Mouse (Mus musculus): ENCODE data around the gene Fstl4.

The Fstl4 gene

DNA sequence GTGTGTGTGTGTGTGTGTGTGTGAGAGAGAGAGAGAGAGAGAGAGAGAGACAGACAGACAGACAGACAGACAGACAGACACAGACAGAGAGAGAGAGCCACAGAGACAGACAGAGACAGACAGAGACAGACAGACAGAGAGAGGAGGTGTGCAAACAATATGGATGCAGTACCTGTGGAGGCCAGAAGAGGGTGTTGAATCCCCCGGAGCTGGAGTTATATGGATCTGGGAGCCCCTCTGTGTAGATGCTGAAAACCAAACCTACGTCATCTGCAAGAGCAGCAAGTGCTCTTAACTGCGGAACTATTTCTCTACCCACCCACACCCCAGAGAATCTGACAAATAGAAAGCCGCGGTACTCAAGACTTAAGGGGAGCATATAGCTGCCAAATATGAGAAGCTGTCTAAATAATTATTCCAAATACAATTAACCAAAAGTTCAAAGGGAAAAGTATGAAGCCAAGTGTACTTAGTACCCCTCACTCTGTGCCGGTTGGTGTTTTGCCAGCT lies 247.6 kb downstream of the Fstl4 start:
- in situ Hi-C loops (cut with MboI; ENCODE audit: unreplicated experiment in 2 of 2) = no loop called here

DNA sequence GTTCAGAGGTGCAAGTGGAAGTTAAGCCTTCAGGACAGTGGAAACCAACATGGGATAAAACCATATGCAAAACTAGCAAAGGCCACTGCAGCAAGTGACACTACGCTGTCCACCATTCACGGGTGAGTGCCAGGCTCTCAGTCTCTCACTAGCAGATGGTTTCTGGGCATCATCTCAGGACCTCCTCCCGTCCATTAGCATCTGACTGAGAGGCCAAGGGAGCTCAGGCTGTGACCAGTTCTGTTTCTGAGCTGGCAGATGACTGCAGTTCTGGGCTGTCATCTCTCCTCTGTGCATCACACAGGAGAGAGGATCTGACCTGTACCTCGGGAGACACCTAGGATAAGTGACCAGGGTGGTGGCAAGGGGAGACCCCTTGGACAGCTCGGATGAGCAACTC lies 249.5 kb downstream of the Fstl4 start:
- in situ Hi-C loops (cut with MboI; ENCODE audit: unreplicated experiment in 2 of 2) = no loop called here

DNA sequence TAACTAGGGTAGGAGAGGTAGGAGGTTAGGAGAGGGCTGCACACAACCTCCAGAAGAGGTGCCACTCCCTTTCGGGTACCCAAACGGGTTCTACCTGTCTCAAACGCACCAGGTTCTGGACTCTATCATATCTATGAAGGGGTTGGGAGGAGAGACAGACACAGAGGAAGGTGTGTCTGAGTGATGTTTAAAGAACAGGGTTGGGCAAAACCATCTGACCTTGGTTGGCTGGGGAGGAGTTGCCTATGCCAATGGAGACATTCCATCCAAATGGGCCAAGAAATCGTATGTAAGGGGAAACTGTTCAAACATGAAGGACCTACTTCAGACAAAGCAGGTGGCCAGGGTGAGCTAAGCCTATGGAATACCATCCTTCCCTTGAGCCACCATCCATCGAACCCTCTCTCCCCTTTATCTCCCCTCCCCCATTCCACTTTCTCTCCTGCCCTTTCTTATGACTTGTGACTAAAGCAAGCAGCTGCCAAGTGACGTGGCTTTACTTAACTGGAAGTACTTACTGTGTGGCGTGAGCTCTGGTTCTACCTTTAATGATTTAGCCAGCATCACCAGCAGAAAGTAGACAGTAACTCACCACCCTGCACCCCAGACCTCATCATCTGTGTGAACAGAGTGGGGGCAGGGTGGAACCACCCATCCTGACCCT lies 252.1 kb downstream of the Fstl4 start:
- in situ Hi-C loops (cut with MboI; ENCODE audit: unreplicated experiment in 2 of 2) = no loop called here

DNA sequence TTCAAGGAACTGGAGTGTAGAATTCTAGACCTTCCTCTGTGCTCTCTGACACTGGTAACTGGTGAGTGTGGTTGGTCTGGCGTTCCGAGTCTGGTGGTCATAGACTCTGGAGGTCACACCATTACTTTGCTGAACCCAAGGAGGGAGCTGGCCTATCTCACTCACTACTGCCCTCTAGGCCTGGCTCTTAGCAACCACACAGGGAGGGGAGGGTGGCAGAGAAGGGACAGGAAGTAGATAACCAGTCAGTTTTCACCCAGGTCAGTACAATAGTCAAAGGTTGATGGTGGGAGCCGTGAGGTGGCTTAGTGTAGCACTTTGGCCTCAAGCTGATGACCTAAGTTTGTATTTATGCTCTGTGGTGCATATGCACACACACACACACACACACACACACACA lies 255.1 kb downstream of the Fstl4 start:
- in situ Hi-C loops (cut with MboI; ENCODE audit: unreplicated experiment in 2 of 2) = no loop called here

DNA sequence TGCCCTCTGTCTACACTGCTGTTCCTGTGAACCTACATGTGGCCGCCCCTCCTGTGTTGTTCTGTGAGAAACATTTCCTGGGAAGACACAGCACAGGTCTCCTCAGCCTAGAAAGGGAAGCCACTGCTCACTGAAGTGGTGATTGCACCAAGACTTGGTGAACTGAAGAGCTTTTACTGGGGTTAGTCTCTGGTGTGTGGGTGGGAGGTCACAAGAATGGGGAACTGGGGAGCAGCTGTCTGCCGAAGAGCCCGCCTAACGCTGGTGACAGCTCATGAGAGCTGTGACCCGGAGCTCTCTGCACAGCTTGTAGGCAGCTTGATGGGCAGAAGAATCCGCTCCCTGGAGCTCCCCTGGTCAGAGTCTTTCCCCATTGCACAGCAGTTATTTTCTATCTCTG lies 260.0 kb downstream of the Fstl4 start:
- in situ Hi-C loops (cut with MboI; ENCODE audit: unreplicated experiment in 2 of 2) = no loop called here

DNA sequence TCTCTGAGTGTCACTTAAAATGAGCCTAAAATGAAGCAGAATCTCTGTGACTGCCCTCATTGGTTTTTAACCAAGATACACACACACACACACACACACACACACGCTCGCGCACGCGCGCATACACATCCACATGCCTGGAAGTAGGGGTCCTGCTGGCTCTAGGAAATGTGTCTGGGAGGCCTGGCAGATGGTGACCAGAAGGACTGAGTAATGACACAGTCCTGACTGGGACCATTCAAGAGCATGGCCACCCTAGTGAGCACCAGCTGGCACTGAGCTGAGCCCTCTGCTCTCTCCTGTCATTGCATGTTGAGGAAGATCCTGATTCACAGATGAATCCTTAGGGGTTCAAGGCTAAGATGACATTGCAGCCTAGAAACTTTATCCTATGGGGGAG lies 261.3 kb downstream of the Fstl4 start:
- in situ Hi-C loops (cut with MboI; ENCODE audit: unreplicated experiment in 2 of 2) = no loop called here

DNA sequence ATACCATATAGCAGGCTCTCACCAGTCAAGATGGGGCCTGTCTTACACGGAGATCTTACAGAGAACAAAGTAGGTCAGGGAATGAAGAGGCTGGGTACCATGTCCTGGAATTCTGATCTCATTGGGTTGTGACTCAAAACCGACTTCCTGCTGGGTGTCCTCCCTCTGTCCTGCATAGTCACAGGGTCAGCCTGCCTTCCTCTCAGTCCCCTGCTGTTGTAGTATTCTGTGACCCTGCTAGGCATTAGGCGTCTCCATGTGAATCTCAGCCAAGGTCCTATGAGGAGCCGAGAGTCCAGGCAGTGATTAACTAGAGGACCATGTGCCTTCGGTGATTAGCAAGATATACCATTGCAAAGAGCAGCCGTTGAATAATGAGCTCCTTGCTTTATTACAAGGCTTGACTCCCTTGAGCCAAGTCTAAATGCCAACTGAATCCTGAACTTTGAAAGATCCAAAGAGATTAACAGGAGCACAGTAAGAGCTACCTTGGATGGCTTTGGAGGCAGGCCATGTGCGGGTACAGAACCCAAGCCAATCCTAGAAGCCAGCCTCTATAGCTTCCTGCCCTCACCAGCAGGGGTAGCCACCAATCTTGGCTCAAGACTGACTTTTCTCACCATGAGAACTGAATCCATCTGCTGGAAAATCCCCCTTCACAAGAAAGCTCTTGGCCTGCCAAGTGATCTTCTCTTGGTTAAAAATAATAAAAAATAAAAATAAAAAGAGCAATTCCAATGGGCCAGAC lies 264.2 kb downstream of the Fstl4 start:
- in situ Hi-C loops (cut with MboI; ENCODE audit: unreplicated experiment in 2 of 2) = no loop called here

DNA sequence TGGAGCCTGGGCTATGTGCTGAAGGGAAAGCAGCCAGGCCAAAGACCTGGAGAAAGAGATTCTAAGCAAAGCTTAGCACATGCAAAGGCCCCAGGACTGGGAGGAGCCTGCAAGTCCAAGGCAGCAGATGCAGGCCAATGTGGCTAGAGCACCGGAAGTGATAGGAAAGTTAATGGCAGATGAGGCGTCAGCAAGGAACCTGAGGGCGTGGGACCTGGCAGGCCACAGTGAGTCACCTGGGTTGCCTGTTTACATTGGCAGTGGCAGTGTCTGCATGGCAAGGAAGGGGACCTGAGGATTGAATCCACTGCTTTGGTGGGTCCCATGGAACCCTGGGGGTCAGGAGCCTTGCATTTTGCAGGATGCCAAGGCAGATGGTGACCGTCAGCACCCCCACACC lies 267.3 kb downstream of the Fstl4 start:
- in situ Hi-C loops (cut with MboI; ENCODE audit: unreplicated experiment in 2 of 2) = no loop called here

DNA sequence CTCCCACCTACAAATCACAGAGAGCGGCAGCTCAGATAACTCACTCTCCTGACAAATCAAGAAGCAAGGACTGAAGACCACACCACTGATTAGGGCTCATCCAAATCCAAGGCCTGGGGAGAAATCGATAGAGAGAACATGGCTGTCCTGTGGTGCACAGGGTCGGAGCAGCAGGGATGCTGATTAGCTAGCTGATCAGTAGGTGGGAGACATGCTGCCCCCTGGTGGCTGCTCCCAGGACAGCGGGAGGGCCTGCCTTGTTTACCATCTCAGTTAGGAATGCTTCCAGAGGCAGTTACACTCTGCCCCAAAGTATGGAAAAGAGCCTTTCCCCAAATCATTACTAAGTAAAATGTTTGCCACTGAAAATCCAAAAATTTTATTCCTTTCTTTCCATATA lies 267.9 kb downstream of the Fstl4 start:
- in situ Hi-C loops (cut with MboI; ENCODE audit: unreplicated experiment in 2 of 2) = no loop called here

DNA sequence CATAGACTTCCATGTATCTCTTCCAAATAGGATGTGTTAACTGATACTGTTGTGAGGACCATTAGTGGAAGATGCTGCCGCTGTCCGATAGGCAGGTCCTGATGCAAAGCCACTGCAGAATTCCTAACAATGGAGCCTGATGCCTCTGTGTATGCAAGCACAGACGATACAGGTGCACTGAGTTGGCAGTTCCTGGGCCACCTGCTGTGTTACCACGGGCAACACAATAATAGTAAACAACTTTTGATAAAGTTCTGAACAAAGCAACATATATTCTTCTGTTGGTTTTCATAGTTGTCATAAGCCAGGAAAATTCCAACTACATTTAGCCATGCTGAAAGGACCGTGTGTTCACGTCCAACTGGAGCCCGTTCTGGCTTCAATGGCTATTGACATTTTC lies 271.0 kb downstream of the Fstl4 start:
- in situ Hi-C loops (cut with MboI; ENCODE audit: unreplicated experiment in 2 of 2) = no loop called here

DNA sequence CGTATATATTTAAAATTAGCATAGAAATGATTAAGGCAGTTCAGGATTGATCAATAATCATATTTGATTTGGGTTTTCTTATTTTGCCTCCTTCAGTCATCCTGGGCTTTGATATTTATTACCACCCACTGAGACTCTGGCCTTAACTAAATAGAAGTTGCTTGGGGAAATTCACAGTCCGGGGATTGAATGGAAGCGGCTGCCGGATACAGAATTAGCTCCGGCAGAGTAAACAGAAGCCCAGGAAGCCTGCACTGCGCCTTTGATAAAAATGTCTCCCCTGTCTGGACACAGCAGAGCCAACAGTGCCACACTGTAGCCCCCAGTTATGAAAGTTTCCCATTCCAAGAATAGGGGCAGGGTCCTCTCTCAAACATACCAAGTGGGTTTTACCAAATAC lies 282.4 kb downstream of the Fstl4 start:
- in situ Hi-C loops (cut with MboI; ENCODE audit: unreplicated experiment in 2 of 2) = no loop called here

DNA sequence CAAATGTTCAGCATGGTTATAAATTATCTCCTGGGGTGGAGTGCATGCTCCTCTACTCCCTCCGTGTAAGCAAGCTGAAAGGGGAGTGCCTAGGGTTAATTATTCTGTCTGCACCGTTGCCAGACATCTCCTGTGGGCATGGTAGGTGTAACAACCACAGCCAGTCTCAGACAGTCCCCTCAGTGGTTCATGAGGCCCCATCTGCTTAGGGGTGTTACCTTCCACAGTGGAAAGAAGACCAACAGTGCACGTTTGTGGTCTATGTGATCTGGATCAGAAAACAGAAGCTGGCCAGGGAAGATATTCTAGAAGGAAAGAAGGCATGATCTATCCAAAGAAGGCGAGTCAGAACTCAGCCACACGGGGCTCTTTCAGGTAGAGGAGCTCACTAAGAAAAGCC lies 289.7 kb downstream of the Fstl4 start:
- in situ Hi-C loops (cut with MboI; ENCODE audit: unreplicated experiment in 2 of 2) = no loop called here

DNA sequence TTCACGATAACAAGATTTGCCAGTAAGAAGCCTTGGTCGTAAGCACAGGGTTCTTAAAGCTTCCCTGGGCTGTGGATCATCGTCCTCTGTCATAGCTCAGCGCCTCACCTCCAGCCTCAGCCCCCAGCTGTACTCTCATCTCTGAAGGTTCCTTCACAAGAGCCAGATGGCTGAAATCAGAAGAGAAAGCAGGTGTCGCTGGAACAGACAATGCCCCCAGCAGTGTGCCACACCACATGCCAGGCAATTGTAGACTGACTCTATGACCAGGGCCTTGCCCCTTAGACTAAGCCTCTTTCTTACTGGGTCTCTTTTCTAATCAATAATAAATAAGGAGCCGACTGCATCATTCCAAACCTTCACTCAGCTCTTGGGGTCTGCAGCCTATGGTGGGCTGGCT lies 291.5 kb downstream of the Fstl4 start:
- in situ Hi-C loops (cut with MboI; ENCODE audit: unreplicated experiment in 2 of 2) = no loop called here

DNA sequence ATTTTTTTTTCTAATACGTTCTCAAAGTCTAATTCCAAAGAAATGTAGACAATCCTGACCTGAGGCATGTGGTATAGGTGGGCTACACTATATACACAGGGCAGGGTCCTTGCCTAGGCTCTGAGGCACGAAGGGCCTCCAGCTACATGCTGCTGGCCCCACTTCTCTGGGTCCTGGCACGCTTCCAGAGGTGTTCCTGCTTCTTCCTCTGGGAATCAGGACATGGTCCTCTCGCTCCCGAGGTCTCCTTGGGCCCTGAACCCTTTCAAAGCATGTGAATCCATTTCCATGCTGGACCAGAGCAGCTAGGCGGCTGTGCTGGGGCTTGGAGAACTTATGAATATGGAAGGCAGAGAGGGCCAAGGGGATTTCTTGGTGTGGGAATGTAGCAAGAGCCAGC lies 292.3 kb downstream of the Fstl4 start:
- in situ Hi-C loops (cut with MboI; ENCODE audit: unreplicated experiment in 2 of 2) = no loop called here

DNA sequence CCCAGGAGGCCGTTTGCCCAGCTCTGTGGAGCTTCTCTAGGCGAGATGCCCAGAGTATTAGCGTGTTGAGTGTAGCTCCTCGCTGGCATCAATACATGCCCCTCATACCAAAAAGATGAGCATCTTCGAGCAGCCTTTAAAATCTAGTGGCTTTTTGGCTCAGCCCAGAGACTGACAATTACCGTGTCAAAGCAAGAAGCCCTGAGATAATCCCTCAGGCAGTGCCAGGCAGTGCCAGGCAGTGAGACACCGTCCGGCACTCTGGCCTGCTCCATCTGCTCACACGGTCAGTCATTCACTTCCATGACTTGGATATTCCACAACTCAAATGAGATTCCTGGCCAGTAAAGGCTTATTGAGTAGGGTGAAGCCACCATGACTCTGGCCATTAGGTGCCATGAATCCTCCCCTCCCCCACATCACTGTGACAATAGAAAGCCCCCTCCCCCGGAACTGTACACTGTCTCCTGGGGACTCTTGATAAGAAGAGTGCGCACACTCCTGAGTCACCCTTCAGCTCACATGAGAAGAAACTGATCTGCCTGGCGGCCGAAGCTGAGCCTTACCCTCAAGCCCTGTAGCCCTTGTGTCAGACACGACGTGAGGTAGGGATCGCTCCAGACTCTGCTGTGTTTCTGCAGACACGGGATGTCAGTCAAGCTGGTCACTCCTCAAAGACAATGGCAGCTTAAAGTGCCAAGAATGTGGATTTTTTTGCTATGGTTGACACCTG lies 293.6 kb downstream of the Fstl4 start:
- in situ Hi-C loops (cut with MboI; ENCODE audit: unreplicated experiment in 2 of 2) = no loop called here

DNA sequence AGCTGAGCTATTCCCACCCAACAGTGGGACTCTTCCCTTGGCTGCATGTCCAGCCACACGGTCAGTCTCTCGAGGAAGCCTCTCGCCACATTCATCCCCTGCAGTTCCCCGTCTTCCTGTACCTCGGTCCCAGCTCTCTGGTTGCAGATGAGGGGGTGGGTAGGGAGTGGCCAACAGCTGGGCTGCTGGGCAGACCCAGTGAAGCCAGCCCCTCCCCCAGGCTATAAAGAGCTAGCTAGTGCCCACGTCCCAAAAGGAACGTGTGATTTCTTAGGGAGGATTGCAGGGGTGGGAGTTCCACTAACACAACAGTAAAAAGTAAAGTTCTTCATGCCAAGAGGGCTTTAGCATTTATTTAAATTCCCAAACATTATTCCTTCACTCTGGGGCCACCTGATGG lies 294.1 kb downstream of the Fstl4 start:
- in situ Hi-C loops (cut with MboI; ENCODE audit: unreplicated experiment in 2 of 2) = no loop called here

DNA sequence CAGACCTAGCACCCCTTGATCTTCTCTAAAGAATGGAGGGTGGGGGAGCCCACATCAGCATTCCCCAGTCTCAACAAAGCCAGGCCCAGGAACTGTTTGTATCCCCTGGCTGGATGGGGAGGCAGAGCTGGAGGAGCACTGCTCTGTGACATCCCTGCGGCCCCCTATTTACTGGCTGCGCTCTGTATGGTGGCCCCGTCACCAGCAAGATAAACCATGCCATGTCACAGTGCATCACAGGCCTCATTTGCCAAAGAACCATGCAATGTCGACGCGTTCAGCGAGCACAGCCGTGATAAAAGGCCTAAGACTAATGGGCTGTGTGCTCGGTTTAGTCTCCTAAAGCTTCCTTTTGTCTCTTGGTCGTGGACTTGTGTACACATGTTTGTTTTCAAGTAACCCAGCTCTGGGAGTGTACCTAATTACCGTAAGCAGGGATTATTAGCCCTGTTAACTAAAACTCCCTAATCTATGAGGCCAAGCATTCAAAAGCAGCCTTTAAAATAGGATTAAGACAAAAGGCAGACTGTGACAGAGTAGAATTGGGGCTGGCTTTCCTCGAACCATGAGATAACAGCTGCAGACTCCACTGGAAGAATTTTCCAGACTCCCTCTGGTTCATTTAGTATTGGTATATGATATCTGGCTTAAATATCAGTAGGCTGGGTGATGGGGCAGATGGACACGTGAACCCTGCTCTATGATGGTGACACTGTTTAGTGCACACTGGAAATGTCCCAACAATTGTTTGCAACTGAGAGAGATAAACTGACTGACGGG lies 303.5 kb downstream of the Fstl4 start:
- in situ Hi-C loops (cut with MboI; ENCODE audit: unreplicated experiment in 2 of 2) = no loop called here

DNA sequence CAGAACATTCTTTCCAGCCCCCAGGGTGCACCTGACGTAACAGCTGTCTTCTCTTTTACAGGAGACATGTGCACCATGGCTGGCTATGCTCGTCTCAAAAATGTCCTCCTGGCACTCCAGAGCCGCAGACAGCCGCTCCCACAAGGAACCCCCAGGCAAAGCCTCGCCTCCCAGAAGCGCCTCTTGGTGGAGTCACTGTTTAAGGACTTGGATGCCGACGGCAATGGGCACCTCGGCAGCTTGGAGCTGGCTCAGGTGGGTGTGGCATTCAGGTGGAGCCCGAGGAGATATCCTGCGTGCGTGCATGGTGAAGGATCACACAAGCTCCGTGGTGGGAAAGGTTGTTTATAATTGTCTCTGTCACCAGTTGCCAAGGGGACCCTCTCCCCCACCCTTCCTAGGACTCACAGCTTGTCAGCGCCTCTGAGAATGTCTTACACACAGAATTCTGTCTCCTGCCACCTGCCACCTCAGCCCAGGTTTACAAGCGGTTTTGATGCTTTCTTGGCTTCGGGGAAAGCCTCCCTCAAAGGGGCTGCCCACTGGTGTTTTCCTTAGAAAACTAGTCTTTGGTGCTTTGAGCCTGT lies 304.1 kb downstream of the Fstl4 start:
- in situ Hi-C loops (cut with MboI; ENCODE audit: unreplicated experiment in 2 of 2) = no loop called here

DNA sequence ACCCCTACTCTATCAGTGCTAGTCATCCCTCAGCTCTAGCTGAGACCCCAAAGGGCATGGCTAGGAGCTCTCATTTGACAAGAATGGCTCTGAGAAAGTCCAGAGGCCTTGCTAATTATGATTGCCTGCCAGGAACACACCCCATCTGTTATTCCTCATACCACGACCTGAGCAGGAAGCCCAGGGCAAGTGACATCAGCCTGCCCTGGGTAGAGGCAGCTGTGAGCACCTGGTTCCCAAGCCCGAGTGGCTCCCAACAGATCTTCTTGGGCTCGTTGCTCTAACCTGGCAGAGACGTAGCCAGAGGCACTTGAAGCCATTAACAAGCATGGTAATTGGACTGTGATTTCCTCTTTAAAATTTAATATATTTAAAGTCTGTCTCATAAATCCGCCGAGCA lies 305.3 kb downstream of the Fstl4 start:
- in situ Hi-C loops (cut with MboI; ENCODE audit: unreplicated experiment in 2 of 2) = no loop called here

DNA sequence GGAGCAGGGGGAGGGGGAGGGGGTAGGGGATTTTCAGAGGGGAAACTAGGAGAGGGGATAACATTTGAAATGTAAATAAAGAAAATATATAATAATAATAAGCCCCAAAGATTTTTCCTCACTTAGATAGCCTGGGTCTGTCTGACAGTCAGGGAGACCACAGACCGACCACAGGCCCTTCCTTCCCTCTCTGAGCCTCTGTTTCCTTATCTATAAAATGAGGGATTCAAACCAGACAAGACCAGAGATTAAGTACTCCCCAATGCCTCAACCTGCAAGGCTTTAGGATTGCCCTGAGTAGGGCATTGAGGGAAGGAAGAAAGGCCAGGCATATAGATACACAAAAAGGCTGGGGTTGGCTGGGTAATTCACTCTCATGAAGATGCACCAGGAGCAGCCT lies 307.2 kb downstream of the Fstl4 start:
- in situ Hi-C loops (cut with MboI; ENCODE audit: unreplicated experiment in 2 of 2) = no loop called here

DNA sequence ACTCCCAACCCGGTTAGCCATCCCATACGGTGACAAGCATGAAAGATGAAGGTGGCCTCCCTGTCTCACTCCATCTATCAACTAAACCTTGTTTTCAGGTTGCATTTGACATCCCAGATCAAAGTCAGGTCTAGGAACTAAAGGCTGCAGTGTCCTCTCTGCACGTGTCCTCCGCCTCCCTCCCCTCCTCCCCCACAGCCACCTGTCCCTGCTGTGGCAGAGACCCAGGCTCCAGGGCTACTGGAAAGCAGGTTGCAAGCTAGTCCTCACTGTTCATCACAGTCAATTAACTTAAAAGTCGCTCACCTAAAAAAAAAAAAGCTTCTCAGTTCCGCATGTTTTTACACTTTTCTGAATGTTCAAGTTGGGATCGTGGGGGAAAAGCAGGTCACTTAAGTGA lies 313.2 kb downstream of the Fstl4 start:
- in situ Hi-C loops (cut with MboI; ENCODE audit: unreplicated experiment in 2 of 2) = no loop called here
